Mouse (Mus musculus) neutrophil, adult 5-6 weeks (primary cell): ENCODE measurements around the gene Bcl2l11. TPM values are rescaled to one million over a fixed set of nuclear protein-coding genes. Genes with fewer than 3 reads are reported as not detected.
"Not testable (repeated sequence)": the region's sequence is repeated elsewhere in the genome, so short reads cannot be mapped to it uniquely, and the experiment has no call there.

Source experiments
- ATAC-seq: fragments of 151-379, 151-347 bp; 2 replicates; pipeline ENCODE4 v1.8.0; 2017; ENCODE audit warnings: mild to moderate bottlenecking, moderate TSS enrichment; ENCODE audit not compliant: insufficient number of reproducible peaks, poor library complexity, low FRiP score, severe bottlenecking; ENCODE audit errors: extremely low read depth
- total RNA-seq: library from RNA; stranded (forward); fragments of 200-1000 nt; gene quantifications from 2 replicates; pipeline ENCODE4 v1.2.3, GENCODE M21; 2017

Bcl2l11 gene
- total RNA-seq, 1 experiment from 2014 or later = 48.5 TPM

DNA sequence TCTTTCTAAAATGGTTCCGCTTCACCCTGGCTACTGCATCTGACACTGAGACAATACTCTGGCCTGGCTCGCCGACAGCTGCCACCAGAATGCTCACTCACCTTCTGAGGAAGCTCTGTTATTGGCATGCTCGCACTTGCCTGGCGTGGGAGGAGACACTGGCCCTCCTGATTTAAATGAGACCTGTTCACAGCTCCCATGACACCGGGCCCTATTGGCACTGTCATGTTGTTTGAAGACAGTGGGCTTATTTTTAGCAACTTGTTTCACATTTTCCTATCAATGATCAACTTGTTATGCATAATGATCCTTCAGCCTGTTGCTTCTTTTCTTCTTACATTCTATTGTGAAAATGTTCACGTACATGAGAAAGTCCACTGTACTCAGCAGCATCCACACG, 37.3 kb downstream of the Bcl2l11 start:
- no peak for ATAC-seq

DNA sequence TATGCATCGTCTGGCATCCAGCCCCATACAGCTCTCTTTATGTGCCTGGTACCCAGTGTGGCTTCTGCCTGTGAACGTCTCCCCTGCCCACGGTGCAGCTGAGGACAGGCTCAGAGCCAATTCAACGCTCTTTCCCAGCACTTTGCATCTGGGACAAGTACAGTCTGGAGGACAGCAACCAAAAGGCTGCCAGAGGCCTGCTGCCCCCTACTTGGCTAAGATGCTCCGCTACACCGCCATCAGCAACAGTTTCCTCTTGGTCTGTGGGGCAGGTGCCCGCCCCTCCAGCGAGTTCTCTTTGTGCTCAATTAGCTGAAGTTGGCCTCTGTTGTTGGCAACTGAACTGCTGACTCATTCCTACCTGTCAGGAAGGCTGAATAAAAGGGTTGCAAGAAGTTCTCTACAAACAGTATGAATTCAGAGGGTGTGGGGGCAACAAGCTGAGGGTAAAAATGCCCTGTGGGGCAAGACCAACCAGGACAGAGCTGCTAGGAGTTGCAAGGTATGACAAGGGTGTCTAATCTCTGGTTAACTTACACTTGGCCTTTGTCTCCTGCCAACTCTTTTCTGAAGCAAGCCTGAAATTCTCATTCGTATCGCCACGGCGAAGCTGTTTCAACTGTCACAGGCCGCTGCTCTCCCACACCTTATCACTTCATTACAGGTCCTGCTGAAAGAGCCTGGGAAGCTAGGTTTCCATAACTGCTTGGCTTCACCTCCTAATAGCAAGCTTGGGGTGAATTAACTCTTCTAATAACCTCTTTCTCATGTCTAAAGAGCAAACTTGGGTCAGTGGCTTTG, 41.0 kb downstream of the Bcl2l11 start:
- ATAC-seq = no peak

DNA sequence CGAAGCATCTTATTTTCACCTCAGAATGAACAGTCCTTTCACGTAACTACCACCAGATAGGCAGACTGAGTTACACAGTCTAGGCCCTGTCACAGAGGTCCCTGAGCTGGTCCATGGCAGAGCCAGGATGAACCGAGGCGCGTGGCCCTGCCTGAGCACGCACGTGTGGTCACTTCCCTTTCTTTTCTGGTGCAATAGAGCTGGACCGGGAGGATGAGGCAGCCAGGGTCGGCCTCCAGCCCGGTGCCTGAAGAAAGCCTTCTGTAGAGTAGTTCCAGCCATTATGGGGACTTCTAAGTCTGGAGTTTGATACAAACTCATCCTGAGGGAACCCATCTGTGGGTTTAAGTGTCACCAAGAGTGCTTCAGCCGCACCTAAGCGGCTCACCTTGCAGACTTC, 42.1 kb downstream of the Bcl2l11 start:
- ATAC-seq = no peak

DNA sequence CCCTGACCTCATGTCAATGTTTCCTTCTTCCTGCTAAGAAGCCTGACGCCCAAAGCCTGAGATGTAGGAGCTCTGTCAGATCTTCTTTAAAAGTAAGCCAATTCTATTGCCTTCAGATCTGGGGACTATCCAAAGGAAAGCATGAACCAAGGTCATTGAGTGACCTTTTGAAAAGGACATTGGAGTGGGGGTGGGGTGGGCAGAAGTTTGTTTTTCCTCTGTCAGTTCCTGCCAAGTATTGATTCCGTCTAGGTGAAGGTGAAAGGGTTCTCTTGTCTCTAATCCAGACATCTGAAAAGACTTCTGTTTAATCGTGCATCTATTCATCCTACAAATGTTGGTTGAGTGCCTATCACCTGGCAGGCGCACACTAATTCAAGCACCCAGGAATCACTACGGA, 43.6 kb downstream of the Bcl2l11 start:
- no peak for ATAC-seq

DNA sequence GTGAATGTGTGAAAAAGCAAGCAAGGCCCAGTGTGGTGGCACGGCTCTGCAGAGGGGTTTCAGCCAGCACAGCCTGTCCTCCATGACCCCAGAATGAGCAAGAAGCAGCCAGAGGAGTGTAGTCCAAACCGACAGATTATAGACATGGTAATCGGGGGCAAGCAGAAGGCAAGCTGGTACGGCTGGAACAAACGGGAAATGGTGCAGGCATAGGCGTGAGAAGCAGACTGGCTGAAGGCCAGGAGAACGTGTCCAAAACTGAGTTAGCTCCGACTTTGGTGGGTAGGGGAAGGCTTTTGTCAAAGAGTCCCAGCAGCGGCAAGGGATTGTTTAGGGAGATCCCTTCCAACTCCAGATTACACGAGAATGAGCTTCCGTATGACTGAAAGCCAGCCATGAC, 44.1 kb downstream of the Bcl2l11 start:
- ATAC-seq = no peak

DNA sequence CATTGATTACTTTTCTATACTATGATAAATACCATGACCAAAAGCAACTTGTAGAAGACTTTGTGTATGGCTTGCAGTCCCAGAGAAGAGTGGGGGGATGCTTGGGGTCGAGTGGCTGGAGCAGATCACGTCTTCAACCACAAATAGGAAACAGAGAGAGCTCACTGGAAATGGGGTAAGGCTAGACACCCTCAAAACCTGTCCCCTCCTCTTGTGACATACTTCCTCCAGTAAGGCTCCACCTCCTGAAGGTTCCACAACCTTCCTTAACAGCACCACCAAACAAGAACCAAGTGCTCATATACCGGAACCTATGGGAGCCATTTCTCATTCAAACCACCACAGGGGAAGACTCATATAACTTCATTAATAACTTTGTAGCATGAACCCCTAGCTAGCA, 44.8 kb downstream of the Bcl2l11 start:
- no peak for ATAC-seq

DNA sequence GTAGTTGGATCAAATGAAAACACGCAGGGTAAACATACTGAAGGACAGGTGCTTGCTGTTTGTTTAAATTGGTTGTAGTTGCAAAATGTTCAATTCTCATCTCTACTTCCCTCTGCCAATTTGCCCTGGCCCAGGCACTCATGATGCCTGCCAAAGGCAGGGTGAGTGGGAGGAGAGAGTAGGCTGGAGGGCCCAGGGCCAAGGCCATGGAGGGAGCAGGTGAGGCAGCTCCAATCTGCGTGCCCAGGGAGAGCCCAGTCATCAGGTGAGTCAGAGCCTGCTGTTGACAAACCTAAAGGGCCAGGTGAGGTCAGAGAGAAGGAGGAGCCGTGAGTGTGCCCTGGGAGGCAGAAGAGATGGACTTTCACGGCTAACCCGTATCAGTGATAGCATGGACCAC, 46.4 kb downstream of the Bcl2l11 start:
- ATAC-seq = no peak

DNA sequence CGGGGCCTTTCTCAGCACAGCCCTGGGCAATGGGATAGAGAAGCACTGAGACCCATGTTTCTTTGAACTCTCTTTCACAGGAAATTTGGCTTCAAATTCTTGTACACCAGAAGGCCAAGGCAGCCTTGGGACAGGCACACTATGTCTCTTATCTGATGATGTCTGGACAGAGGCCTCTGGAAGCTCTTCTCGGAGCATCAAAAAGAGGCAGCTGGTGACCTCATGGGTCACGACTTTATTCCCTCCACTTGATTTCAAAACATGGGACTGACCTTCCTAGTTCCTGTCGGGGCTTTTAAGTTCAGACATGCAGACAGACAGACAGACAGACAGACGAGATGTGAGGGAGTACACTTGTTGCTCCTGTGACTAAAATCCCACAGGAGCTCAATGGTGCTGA, 48.3 kb downstream of the Bcl2l11 start:
- no peak for ATAC-seq

DNA sequence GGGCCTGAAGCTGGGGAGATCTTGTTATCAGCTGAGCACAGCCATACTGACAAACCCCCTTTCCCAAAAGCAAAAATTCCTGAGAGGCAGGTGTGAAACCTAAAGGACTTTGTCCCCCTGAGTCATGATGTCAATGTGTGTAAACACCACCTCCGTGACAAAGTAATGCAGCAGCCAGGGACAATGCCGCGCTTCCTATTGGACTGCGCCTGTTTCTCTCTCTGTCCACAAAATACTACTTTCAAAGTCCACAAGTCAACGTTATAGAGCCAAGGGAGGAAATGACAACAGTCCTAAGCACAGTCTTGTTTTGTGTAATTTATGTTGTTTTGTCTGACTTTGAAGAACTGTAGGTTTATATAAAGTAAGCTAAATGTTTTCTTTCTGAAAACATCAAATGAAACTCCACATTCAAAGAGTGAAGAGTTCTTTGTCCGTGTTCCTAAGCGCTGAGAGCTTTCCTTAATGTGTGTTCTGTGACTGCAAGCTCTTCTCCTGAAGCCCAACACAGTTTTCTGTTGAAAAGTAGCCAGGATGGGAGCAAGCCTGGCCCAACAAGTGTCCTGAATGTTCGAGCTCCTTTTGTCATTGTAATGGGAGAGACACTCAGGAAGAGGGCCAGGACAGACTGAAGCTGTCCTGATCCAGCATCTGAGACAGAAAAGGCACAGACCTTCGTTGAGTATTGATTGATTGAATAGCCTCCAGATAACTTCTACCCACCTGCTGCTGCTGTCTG, 48.9 kb downstream of the Bcl2l11 start:
- ATAC-seq = no peak

DNA sequence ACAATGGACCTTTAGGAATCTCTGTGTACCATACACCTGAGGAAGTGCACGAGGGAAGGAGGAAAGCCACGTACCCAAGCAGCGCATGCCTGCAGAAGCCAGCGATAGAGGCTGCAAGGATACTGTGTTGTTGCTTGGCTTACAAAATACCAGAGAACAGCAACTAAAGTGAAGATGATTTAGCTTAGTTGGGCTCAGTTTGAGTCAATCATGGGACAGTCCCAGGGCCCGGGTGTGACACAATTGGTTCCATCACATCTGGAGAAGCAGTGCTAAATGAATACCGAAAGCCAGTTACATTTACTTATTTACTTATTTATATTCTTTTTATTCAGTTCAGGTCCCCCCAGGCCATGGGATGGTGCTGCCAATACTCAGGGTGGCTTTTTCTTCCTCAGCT, 49.8 kb downstream of the Bcl2l11 start:
- no peak for ATAC-seq

DNA sequence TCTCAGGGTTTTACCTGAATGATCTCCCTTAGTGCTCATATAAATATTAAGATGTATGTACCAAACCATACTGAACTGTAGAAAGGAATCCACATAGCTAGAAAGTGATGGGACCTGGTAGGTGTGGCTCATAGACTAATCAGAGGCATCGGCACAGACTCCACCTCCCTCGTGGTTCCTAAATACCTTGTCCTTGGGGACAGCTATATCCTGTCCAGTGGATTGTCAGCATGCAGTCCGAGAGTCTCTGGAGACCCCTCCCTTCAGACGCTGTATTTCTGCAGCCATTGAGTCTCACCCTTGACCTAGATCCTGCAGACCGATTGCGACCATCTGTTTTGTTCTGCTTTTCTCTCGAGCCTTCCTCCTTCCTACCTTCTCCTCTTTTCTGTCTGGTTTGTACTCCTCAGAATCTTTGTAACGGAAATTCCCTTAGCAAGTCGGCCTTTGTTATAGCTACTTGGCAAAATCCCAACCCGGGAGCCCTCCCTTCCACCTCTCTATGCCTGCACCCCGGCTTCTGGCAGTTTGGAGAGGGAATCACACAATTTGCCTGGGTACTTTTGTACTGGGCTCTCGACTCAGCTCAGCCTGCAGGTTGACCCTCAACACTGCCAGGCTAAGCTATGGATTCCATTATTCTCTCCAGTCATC, 50.7 kb downstream of the Bcl2l11 start:
- no peak for ATAC-seq

DNA sequence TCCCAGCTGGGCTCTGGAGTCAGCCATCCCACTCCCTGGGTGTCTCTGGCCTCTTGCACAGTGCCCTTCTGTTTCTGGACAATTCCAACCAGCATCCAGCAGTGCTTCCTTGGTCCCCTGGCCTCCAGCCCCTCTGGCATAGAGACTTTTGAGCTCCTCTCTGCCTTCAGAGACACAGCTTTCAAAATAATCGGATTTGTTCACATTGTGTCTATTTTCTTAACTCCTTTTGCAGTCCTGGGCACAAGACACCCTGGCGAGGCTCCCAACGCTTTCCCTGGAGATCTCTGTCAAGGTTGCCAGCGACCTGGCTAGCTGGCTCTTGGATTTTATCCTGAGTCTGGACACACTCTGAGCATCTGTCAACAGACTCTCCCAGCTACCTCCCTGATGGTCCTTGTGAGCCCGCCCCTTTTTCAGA, 51.4 kb downstream of the Bcl2l11 start:
- no peak for ATAC-seq

DNA sequence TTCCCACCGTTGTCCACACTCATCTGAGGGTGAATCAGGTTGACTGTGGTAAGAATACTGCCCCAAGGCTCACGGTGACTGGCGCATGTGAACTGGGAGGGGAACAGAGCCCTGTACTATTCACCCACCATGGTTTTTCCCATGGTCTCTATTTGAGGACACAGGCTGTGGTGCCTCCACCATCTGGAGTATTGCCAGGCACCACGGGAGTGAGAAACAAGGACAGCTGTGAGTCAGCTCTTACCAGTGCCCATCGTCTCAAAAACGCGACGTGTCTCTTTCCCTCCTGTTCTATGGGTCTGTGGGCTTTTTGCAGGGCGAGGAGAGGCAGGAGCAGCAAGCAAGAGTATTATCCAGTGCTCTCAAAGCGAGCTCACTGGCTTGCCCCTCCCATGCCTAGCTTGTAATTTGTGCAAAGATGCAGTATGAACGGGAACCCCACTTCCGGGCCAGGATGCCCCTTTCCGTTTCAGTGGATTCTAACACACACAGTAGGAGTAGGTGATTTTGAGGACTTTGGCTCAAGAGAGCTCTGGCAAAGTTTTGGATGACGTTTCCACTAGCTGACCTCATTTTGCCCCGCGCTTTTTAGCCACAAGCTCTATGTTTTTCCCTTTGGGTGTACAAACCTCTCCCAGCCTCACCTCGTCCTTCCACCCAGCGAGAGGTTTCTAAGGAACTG, 53.4 kb downstream of the Bcl2l11 start:
- no peak for ATAC-seq

DNA sequence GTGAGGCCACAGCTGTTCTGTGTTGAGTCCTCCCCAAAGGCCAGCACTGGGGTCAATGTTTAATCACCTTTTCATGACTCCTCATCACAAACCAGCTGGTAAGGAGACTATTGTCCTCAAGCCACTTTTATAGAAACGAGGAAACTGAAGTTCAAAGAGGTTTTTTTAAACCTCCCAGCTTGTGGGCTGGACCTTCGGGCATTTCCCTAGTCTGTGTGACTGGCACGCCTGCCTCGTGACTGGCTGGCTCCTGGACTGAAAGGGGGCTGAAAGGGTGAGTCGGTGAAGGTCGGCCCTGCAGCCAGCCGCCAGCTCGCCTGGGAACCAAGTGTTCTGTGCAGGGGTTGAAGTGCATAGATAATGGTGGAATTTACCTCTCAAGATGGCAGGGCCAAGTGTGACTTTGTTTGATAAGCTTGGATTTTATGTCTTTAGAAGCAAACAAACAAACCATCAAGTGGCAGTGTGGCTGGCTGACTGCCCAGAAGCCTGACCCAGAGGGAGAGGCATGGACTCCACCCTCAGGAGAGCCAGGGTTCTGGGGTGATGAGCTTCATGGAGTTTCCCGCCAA, 54.1 kb downstream of the Bcl2l11 start:
- ATAC-seq = no peak

DNA sequence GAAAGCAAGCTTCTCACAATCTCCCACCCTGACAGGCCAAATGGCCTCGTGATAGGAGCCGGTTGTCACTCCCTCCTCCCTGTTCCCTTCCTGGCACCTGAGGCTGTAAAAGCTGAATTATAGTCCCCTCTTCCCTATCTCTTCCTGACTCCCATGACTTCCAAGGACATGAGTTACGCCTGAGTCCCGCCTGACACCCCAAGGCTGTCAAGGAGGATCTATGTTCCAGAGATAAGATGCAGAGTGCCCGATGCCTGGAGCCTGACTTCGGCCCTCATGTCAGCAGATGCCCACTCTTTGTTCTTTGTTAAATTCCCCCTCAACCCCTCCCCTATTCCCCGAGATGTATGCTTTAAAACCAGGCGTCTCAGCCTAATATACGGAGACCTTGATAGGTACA, 56.3 kb downstream of the Bcl2l11 start:
- not testable (repeated sequence) for ATAC-seq

DNA sequence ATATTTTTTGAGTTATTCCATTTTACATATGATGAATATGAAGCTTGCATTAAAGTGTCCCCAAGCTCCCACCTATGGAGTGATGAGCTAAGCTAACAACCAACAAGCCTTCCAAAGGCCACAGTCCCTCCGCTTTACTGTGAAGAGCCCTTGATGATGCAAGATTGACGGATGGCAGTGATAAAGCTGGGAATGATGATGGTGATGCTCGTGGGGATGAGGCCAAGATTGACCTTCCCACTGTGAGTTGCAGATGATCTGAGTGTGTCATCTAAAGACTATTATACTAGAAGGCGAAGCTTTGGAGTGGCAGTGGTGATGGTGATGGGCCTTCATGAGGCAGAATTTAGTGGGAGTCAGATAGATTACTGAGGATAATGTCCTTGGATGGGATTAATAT, 56.9 kb downstream of the Bcl2l11 start:
- ATAC-seq = no peak

DNA sequence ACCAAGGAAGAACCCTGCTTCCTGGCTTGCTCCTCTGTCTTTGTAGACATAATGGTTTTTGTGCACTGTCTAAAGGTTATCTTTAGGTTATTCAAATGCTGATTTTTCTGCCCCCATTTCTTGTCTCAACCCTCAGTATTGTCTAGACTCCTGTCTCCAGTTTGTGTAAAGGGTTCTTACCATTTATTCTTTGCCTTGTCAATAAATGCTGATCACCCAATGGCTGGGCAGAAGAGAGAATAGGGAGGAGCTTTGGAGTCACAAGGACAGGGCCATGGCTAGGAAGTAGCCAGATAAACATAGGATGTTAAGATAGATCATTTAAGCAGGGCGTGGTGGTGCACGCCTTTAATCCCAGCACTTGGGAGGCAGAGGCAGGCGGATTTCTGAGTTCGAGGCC, 57.9 kb downstream of the Bcl2l11 start:
- ATAC-seq = no peak

DNA sequence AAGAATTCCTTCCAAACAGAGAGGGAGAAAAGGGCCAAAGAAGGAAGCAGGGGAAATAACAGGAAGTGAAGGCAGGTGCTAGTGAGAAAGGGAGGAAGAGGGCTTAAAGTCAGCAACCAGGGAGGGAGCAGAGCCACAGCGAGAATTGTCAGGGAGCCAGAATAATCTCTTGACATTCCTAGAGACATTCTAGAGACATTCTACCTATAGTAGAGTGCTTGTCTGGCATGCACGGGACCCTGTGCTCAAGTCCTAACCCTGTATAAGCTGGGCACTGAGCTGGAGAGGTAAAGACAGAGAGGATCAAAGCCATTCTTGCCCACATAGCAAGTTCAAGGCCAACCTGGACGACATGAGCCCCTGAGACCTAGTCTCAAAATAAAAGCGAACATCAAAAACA, 60.1 kb downstream of the Bcl2l11 start:
- no peak for ATAC-seq

DNA sequence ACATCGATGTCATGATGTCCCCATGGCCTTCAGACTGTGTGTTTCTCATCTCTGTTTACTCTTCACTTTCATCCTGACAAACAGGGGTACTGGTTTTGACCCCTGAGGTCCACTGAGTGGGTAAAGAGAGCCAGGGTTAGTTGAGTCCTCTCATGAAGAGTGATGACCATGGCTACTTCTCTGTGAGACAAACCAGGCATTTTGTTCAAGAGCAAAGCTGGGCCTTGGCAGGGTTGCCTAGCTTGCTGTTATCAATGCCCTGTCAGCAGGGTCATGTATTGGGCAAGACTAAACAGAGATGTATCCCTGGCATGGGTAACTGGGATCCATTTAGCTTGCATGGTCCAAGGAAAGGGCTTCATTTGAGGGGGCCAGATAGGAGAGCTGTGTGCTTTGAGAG, 61.4 kb downstream of the Bcl2l11 start:
- ATAC-seq = no peak
